8 mouse cellular contexts compared by ENCODE assay signal in the genomic region with DNA sequence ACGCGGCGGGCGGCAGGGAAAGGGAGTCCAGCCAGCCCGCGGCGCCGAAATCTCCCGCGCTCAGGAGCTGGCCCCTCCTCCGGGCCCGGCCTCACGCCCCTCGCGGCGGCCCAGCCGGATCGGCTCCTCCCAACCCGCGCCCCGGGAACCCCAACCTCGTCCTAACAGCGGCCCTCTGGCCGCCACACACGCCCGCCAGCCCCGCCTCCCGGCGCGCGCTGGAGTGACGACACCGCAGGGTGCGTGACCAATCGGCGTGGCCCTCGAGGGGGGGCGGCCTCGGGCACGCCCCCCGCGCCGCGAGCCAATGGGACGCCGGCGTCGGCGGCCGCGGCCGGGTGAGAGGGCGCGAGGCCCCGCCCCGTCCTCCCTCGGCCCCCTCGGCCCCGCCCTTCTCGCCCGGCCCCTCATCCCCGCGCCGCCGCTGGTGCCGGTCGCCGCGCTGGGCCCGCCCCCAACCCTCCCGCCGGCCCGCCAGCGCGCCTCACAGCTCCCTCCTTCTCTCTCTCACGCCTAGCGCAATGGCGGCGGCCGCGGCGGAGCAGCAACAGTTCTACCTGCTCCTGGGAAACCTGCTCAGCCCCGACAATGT. TPM values are rescaled to one million over a fixed set of nuclear protein-coding genes. Genes with fewer than 3 reads are reported as not detected.
A peak's percentile ranks its signal among the peaks of the same experiment; 100 is the strongest.
DNase-seq lines count a peak whose midpoint lies in the region; ATAC-seq and TF ChIP-seq lines count a peak whose summit lies in the region.

A gene (plus strand): TSS at position 492 of the 592 bp plus-strand sequence.

- TF ChIP-seq POLR2A in bone marrow macrophage, adult 2 months (IDR thresholded peaks at IDR 0.05; ENCODE audit: borderline replicate concordance, low read depth, low read length): no peak
- TF ChIP-seq POLR2A in embryonic fibroblast, embryonic 13.5 days (IDR thresholded peaks at IDR 0.05; ENCODE audit: low read depth, low read length): peak; percentile 59

- peak within 1 kb of the TSS; percentile 95 for H3K4me3 ChIP-seq in bone marrow macrophage, adult 2 months (ENCODE audit: insufficient read depth, low read length)
- peak within 1 kb of the TSS; percentile 87 for H3K4me3 ChIP-seq in embryonic fibroblast, embryonic 13.5 days (ENCODE audit: insufficient read depth, low read length)
- H3K4me3 ChIP-seq in heart, embryonic 10.5 days: peak within 1 kb of the TSS; percentile 84
- peak within 1 kb of the TSS; percentile 74 for H3K4me3 ChIP-seq in kidney, embryonic 15.5 days (replicated peaks)

- no peak for TF ChIP-seq CTCF in bone marrow macrophage, adult 2 months (IDR thresholded peaks at IDR 0.05; ENCODE audit: low read depth, low read length)
- no peak for TF ChIP-seq CTCF in embryonic fibroblast, embryonic 13.5 days (IDR thresholded peaks at IDR 0.05; ENCODE audit: borderline replicate concordance, insufficient read depth, low read length)

- peak within 1 kb of the TSS; percentile 88 for H3K27ac ChIP-seq in bone marrow macrophage, adult 2 months (ENCODE audit: insufficient read depth, low read depth, low read length)
- peak within 1 kb of the TSS; percentile 82 for H3K27ac ChIP-seq in embryonic fibroblast, embryonic 13.5 days (ENCODE audit: insufficient read depth, low read length)
- H3K27ac ChIP-seq in heart, embryonic 10.5 days: peak within 1 kb of the TSS; percentile 94
- H3K27ac ChIP-seq in kidney, embryonic 15.5 days: peak within 1 kb of the TSS; percentile 94

- under 1% methylated on average over 83 of the region's 83 CpGs for WGBS in heart, embryonic 10.5 days
- under 1% methylated on average over 69 of the region's 83 CpGs for WGBS in kidney, embryonic 15.5 days

- H3K4me2 ChIP-seq in kidney, embryonic 15.5 days: peak within 1 kb of the TSS; percentile 94

- no peaks in the 10 kb centered on the region for H3K36me3 ChIP-seq in heart, embryonic 10.5 days
- H3K36me3 ChIP-seq in kidney, embryonic 15.5 days: no peaks in the 10 kb centered on the region

- peaks cover 7% of the 10 kb centered on the region; the same call in 1 of the 2 replicates for H3K4me1 ChIP-seq in bone marrow macrophage, adult 2 months (ENCODE audit: control insufficient read depth, insufficient read depth, low read length)
- H3K4me1 ChIP-seq in embryonic fibroblast, embryonic 13.5 days (ENCODE audit: control insufficient read depth, insufficient read depth, low read length): no peaks in the 10 kb centered on the region
- peaks cover 13% of the 10 kb centered on the region; the same call in 1 of the 2 replicates for H3K4me1 ChIP-seq in heart, embryonic 10.5 days
- H3K4me1 ChIP-seq in kidney, embryonic 15.5 days: peaks cover 26% of the 10 kb centered on the region

- H3K9ac ChIP-seq in kidney, embryonic 15.5 days: peak within 1 kb of the TSS; percentile 85

- no peaks in the 10 kb centered on the region for H3K9me3 ChIP-seq in heart, embryonic 10.5 days
- no peaks in the 10 kb centered on the region for H3K9me3 ChIP-seq in kidney, embryonic 15.5 days (replicated peaks)

- DNase-seq in A20 (ENCODE audit: low read depth, low spot score) (peak; percentile 96), liver (peak; percentile 99)
- DNase-seq in heart, embryonic 10.5 days (ENCODE audit: low spot score): peak; percentile 98
- peak; percentile 95 to 98 for DNase-seq in spleen, postnatal 4 days (ENCODE audit: low spot score in 2 of 2)

- peak; percentile 99 for ATAC-seq in kidney, embryonic 15.5 days (replicated peaks; ENCODE audit: low FRiP score)
- peak; percentile 82 for ATAC-seq in monocyte, adult 5-6 weeks (replicated peaks; ENCODE audit: insufficient number of reproducible peaks, low FRiP score, low TSS enrichment, poor library complexity, severe bottlenecking)

- H3K27me3 ChIP-seq in heart, embryonic 10.5 days (ENCODE audit: insufficient read depth, poor library complexity, severe bottlenecking): no peaks in the 10 kb centered on the region
- no peaks in the 10 kb centered on the region for H3K27me3 ChIP-seq in kidney, embryonic 15.5 days

RNA-seq across cellular contexts. Expression of the gene that starts here (rescaled TPM):
- 39.8 and 47.3 TPM in 2 replicates for polyA plus RNA-seq in bone marrow macrophage, adult 2 months (2012; ENCODE audit: insufficient read depth, insufficient read length, missing spikeins)
- 205 and 228 TPM in 2 replicates for polyA plus RNA-seq in embryonic fibroblast, embryonic 13.5 days (2011; ENCODE audit: insufficient read length, low read depth, missing spikeins)
- polyA plus RNA-seq in heart, embryonic 10.5 days (2016; fragmentation: Nextera tagmentation; extraction: Ambion mirVana): 104 and 111 TPM in 2 replicates
- 99.2 and 102 TPM in 2 replicates for polyA plus RNA-seq in kidney, embryonic 15.5 days (2015; fragmentation: Nextera tagmentation; extraction: Ambion mirVana)
- 37.5 to 46.7 TPM (median 37.9 TPM) in 3 replicates for total RNA-seq in monocyte, adult 5-6 weeks (2017)

Comparison
In these comparisons a context has a peak if more than half of its experiments do, and no peak if none do; other contexts are left out.
1. Peak in every context shown above with its lines: DNase-seq, ATAC-seq, H3K4me3 ChIP-seq and H3K27ac ChIP-seq.